Mouse (Mus musculus): ENCODE measurements at regions not wholly inside any gene's neighbourhood (a gene's known extent, or its start where the extent isn't known, plus 50 kb on each side); places are given as distances from the start of the nearest gene placed in this dataset.

GRCm38 (mm10) chr13:70177066-70177465, 374.9 kb downstream of the Med10 start:
- TF ChIP-seq CTCF (IDR thresholded peaks at IDR 0.05; ENCODE audit: extremely low read depth, insufficient read depth, low read length) (no peak), POLR2A (IDR thresholded peaks at IDR 0.05; ENCODE audit: extremely low read depth, insufficient read depth, low read length) (no peak)

Data from cortical plate, adult 2 months (tissue).